Mouse (Mus musculus) hindbrain, embryonic 12.5 days (tissue): ENCODE results near the gene Tctn3. TPM values are rescaled to one million over a fixed set of nuclear protein-coding genes. Genes with fewer than 3 reads are reported as not detected.
"Not testable (repeated sequence)": the region's sequence is repeated elsewhere in the genome, so short reads cannot be mapped to it uniquely, and the experiment has no call there.

Source experiments
- ATAC-seq: fragments of 200-750 bp; cut with Nextera tagmentation; 2 replicates; pipeline ENCODE4 v1.8.0; 2017; ENCODE audit warnings: moderate TSS enrichment; ENCODE audit not compliant: low FRiP score
- H3K27ac ChIP-seq: fragments of 300-500 bp; sonication (generic); 2 replicates; pipeline ENCODE4 v1.5.1; 2016; ENCODE audit warnings: mild to moderate bottlenecking
- H3K27me3 ChIP-seq: fragments of 300-500 bp; sonication (generic); 2 replicates; pipeline ENCODE4 v1.6.1; 2016; ENCODE audit warnings: mild to moderate bottlenecking
- H3K36me3 ChIP-seq: fragments of 300-500 bp; sonication (generic); 2 replicates; pipeline ENCODE4 v1.6.1; 2016; ENCODE audit warnings: mild to moderate bottlenecking
- H3K4me1 ChIP-seq: fragments of 300-500 bp; sonication (generic); 2 replicates; pipeline ENCODE4 v1.6.1; 2016
- H3K4me2 ChIP-seq: fragments of 300-500 bp; sonication (generic); replicated peaks from 2 replicates; pipeline ENCODE4 v1.6.1; 2016; ENCODE audit warnings: mild to moderate bottlenecking
- H3K4me3 ChIP-seq: fragments of 300-500 bp; sonication (generic); 2 replicates; pipeline ENCODE4 v1.5.1; 2016; ENCODE audit warnings: mild to moderate bottlenecking
- H3K9ac ChIP-seq: fragments of 300-500 bp; sonication (generic); 2 replicates; pipeline ENCODE4 v1.6.1; 2016; ENCODE audit warnings: mild to moderate bottlenecking, moderate library complexity
- H3K9me3 ChIP-seq: fragments of 300-500 bp; sonication (generic); replicated peaks from 2 replicates; pipeline ENCODE4 v1.6.1; 2016; ENCODE audit warnings: mild to moderate bottlenecking
- WGBS: fragments of 180-500 bp; shearing (Covaris S2); methylation state at CpG from one replicate; pipeline ENCODE4 v1.1.7; 2016; 5-methylcytosine and 5-hydroxymethylcytosine counted together
- polyA plus RNA-seq: library from polyadenylated mRNA; unstranded; fragments of >200 nt; fragmentation: Nextera tagmentation; extraction: Ambion mirVana; gene quantifications from 2 replicates; pipeline ENCODE4 v1.2.1, GENCODE M21; 2016

The Tctn3 gene
- polyA plus RNA-seq, 1 experiment from 2014 or later: 16.0 TPM

DNA sequence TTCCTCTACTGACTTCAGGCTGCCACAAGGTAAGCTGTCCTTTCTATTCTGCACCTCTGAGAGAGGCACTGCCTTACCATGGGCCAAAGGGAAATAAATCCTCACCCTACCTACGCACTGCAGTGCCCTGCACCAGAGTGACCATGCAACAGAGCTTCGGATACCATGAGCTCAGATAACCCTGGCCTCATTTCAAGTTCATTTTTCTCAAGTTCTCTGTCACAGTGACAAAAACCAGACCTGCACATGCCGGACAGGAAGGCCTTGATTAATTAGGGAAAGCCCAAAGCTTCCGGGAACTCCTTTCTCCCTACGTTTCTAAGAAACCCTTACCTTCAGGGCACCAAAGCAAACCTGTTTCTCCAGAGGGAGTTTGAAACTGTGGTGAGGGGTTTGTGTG is 30.4 kb downstream of the Tctn3 start:
- H3K9me3 ChIP-seq: no peaks in the 10 kb centered on the region
- no peak for ATAC-seq
- H3K9ac ChIP-seq: no peak overlapping the region
- peaks cover 77% of the 10 kb centered on the region for H3K36me3 ChIP-seq
- no peak overlapping the region for H3K4me2 ChIP-seq
- no peak overlapping the region for H3K27ac ChIP-seq
- H3K4me1 ChIP-seq: peaks cover 7% of the 10 kb centered on the region; the same call in 1 of the 2 replicates
- no peak overlapping the region for H3K4me3 ChIP-seq
- H3K27me3 ChIP-seq: no peaks in the 10 kb centered on the region
- WGBS: 92% methylated on average over 5 of the region's 5 CpGs

DNA sequence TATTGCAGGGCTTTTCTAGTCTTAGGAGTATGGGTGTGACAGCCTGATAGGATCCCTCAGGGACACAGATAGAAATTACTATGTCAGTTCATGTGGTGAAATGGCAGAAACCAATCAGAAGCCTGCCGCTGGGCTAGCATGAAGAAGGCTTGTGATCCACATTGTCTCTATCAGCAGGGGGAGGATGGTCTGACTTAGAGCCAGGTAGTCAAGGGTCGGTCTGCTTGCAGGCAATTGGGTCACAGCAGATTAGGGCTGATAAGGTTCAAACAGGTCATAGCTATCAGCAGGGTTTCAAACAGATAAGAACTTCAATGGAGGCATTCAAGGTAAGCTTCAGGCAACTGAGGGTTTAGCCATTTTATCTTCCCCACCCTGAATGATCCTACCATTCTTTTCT is 31.1 kb downstream of the Tctn3 start:
- H3K27ac ChIP-seq: no peak overlapping the region
- WGBS: 89% methylated on average over 2 of the region's 2 CpGs
- no peak overlapping the region for H3K4me2 ChIP-seq
- peaks cover 85% of the 10 kb centered on the region for H3K36me3 ChIP-seq
- ATAC-seq: no peak
- no peak overlapping the region for H3K9ac ChIP-seq
- H3K9me3 ChIP-seq: no peaks in the 10 kb centered on the region
- H3K4me3 ChIP-seq: no peak overlapping the region
- no peaks in the 10 kb centered on the region for H3K4me1 ChIP-seq
- no peaks in the 10 kb centered on the region for H3K27me3 ChIP-seq

DNA sequence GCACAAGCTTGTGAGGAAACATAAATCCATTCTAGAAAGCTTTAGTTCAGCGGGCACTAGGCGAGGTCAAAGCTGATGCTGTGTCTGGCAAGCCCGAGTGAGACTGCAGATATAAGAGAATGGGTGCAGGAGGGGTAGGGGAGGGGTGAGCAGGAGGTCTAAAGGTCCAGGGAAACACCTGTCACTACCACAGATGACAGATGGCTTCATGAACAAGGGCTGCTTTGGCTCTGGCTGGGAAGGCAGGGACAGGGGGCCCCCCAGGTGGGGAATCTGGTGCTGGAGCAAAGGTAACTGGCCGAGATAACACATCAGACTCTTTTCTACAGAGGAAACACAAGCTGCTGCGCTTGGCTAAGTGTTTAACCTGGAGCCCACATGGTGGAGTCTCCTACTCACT is 36.6 kb downstream of the Tctn3 start:
- Histone ChIP-seq H3K36me3 (peaks cover 97% of the 10 kb centered on the region), H3K4me1 (no peaks in the 10 kb centered on the region), H3K27ac (no peak overlapping the region), H3K4me2 (no peak overlapping the region), H3K27me3 (no peaks in the 10 kb centered on the region), H3K9me3 (peaks cover 8% of the 10 kb centered on the region), H3K9ac (no peak overlapping the region), H3K4me3 (no peak overlapping the region)
- ATAC-seq: no peak
- 83% methylated on average over 5 of the region's 5 CpGs for WGBS

DNA sequence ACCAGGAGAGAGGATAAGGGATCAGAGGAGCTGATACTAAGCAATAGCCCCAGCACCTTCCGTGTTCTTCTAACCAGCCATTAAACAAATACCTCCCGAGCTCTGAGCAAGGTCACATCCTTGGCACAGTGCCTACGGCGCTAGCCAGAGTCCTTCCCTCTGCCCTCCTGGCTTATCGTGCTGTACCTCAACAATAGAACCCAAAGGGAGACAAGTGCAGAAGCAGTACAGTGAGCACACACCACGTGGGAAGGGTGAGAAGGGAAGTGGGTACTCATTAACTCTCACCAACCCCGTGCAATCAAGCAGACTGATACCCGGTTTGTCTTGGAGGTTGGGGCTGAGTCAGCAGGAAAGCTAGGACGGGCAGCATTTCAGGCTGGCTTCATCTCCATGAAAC is 41.3 kb downstream of the Tctn3 start:
- no peak overlapping the region for H3K27ac ChIP-seq
- WGBS: 94% methylated on average over 9 of the region's 9 CpGs
- H3K4me3 ChIP-seq: no peak overlapping the region
- peaks cover 15% of the 10 kb centered on the region for H3K9me3 ChIP-seq
- no peak overlapping the region for H3K4me2 ChIP-seq
- no peak for ATAC-seq
- H3K9ac ChIP-seq: no peak overlapping the region
- no peaks in the 10 kb centered on the region for H3K4me1 ChIP-seq
- no peaks in the 10 kb centered on the region for H3K27me3 ChIP-seq
- peaks cover 98% of the 10 kb centered on the region for H3K36me3 ChIP-seq

DNA sequence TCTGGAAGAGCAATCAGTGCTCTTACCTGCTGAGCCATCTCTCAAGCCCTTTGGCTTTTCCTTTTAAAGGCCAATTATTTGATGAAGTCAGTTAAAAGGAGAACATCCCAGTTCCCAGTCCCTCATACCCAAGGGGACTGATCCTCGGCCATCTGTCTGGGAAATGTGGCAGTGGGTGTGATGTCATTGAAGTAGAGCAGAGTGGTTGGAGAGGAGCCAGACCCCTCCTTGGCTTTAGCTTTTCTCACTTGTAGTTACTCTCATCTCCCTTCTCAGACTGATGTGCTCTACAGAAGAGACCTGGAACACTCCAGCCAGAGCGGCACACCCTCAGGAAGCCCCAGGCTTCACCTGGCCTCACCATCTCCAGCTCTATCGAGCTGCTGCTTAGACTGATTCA is 44.4 kb downstream of the Tctn3 start:
- no peak overlapping the region for H3K4me2 ChIP-seq
- H3K27me3 ChIP-seq: no peaks in the 10 kb centered on the region
- no peak overlapping the region for H3K27ac ChIP-seq
- peaks cover 15% of the 10 kb centered on the region for H3K9me3 ChIP-seq
- H3K9ac ChIP-seq: no peak overlapping the region
- ATAC-seq: no peak
- H3K4me3 ChIP-seq: no peak overlapping the region
- peaks cover 96% of the 10 kb centered on the region for H3K36me3 ChIP-seq
- WGBS: 96% methylated on average over 3 of the region's 3 CpGs
- no peaks in the 10 kb centered on the region for H3K4me1 ChIP-seq

DNA sequence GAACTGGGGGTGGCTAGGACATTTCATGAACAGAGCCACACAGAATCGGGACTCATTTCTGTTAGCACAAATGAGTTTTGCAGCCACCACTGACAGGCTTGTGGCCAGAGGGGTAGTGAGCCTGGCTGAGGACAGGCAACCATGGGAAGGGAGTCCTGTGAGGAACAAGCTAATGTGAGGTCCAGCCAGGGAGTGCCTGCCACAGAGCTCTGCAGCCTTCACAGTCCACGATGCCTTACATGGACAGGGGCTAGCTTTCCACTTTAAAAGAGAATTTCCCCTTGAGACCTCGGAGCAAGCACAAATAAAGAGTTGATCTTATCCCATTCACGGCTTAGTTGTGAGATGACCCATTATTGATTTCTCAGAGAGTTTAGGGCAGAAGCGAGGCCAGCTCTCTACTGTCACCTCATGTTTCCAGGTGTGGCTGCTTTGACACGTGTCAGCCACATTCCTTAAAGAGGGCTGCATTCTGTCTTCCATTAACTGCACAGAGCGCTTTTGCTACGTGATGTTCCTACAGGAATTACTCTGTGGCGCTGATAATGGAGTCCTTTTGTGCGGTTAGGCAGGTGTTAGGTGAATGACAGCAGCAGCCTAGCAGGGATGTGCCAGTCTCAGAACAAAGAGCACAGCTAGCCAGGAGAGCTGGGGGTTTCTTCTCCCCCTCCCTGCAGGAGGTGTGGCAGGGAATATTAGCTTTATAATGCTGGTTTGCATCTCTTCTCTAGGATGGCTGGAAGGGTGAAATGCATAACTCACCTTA is 48.0 kb downstream of the Tctn3 start:
- Histone ChIP-seq H3K4me2 (no peak overlapping the region), H3K36me3 (peaks cover 73% of the 10 kb centered on the region), H3K27me3 (no peaks in the 10 kb centered on the region), H3K27ac (no peak overlapping the region), H3K9me3 (no peaks in the 10 kb centered on the region), H3K9ac (no peak overlapping the region), H3K4me1 (no peaks in the 10 kb centered on the region), H3K4me3 (no peak overlapping the region)
- 89% methylated on average over 10 of the region's 10 CpGs for WGBS
- ATAC-seq: no peak

DNA sequence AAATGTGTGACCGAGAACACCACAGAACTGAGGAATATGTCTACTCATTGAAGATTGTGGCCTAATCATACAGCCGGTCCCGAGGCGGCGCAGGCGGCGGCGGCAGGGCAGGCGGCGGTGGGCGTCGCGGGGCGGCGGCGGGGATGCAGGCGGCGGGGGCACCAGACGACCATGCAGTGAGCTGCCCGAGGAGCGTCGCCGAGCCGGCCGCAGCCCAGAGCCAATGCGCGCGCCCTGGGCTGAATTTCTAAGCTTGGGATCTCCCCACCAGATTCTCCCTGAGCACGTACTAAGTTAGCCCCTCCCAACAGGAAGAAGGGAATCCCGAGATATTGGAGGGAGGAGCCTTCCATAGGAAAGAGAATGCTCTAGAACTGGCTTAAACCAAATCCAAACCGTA is 50.5 kb downstream of the Tctn3 start:
- H3K4me3 ChIP-seq, H3K27me3 ChIP-seq, H3K4me1 ChIP-seq, ATAC-seq, H3K9ac ChIP-seq, H3K4me2 ChIP-seq, H3K9me3 ChIP-seq, H3K27ac ChIP-seq: not testable (repeated sequence)
- 58% methylated on average over 12 of the region's 31 CpGs for WGBS
- peaks cover 66% of the 10 kb centered on the region for H3K36me3 ChIP-seq

DNA sequence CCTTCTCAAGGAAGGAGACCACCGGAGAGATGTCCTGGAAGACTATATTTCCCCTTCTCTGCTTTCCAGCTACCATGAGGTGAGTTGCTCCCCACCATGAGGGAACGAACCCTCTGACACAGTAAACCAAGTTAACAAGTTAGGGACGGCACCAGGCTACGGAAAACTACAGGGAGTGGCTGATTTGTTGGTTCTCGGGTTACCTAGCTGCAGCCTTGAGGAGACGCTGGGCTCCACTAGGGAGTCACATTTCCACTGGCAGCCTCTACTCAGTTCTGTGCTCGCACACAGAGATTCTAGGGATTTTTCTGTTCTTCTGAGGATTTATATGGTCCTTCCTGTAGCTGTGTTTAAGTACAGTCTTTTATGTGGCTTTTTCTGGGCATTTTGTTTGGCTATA is 56.0 kb downstream of the Tctn3 start:
- no peak overlapping the region for H3K9ac ChIP-seq
- peaks cover 73% of the 10 kb centered on the region for H3K36me3 ChIP-seq
- no peaks in the 10 kb centered on the region for H3K9me3 ChIP-seq
- H3K4me2 ChIP-seq: no peak overlapping the region
- WGBS: 78% methylated on average over 7 of the region's 7 CpGs
- ATAC-seq: no peak
- no peak overlapping the region for H3K27ac ChIP-seq
- no peak overlapping the region for H3K4me3 ChIP-seq
- no peaks in the 10 kb centered on the region for H3K27me3 ChIP-seq
- H3K4me1 ChIP-seq: no peaks in the 10 kb centered on the region

DNA sequence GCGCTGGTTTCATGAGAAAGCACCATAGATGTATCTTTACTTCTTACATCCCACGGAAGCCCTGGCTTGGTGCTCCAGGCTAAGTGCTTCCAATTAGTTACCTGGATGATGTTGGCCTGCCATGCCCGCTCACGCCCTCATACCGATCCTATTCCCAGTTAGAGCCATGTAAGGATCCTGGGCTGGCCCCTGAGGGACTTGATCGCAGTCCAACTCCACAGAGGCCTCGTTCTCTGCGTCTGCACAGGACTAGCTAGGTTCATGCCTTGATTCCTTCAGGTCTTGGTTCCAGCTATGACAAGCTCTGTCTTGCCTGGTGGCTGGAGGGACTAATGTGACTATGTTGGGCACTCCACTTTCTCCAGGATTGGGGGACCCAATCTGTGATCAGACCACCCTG is 56.9 kb downstream of the Tctn3 start:
- Histone ChIP-seq H3K4me1 (no peaks in the 10 kb centered on the region), H3K4me2 (no peak overlapping the region), H3K27me3 (no peaks in the 10 kb centered on the region), H3K36me3 (peaks cover 81% of the 10 kb centered on the region), H3K4me3 (no peak overlapping the region), H3K27ac (no peak overlapping the region), H3K9ac (no peak overlapping the region), H3K9me3 (no peaks in the 10 kb centered on the region)
- ATAC-seq: no peak
- 95% methylated on average over 8 of the region's 8 CpGs for WGBS

DNA sequence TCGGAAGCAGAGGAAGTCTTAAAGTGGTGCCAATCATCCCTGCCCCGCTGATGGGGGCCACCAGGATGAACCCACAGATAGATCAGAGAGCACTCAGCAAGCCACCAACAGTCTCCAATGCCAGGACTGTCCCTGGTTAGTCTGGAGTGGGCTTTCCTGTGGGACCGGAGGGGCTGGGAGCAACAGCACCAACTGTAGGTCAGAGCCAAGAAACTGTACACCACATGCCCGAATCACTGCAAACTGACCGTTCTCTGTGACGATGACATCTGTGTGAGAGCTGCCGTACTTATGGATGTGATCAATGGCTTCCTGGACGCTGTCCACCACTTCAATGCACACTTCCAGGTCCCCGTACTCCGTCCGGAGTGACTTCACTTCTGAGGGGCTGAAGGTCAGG is 57.7 kb downstream of the Tctn3 start:
- H3K9me3 ChIP-seq: no peaks in the 10 kb centered on the region
- no peak overlapping the region for H3K4me3 ChIP-seq
- H3K9ac ChIP-seq: no peak overlapping the region
- no peak for ATAC-seq
- no peak overlapping the region for H3K27ac ChIP-seq
- H3K4me2 ChIP-seq: no peak overlapping the region
- H3K4me1 ChIP-seq: no peaks in the 10 kb centered on the region
- H3K27me3 ChIP-seq: no peaks in the 10 kb centered on the region
- H3K36me3 ChIP-seq: peaks cover 87% of the 10 kb centered on the region
- WGBS: 94% methylated on average over 11 of the region's 11 CpGs

DNA sequence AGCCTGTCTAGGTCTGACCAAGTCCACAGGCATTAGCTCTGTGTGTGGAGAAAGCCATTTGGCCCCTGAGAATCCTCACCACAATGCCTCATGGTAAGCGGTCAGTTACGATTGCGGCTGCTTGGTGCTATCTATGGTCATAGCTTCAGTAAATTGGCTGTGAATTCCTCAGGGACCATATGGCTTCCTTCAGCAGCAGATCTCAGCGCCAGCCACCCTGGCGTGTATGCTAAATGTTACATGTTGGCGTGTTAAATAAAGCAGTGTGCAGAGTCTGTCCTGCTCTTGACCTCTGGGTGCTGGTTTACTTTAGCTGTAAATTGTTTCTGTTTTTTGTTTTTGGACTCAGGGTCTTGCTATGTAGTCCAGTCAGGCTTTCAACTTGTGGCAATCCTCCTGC is 58.2 kb downstream of the Tctn3 start:
- no peak for ATAC-seq
- 94% methylated on average over 6 of the region's 6 CpGs for WGBS
- H3K9me3 ChIP-seq: no peaks in the 10 kb centered on the region
- H3K27ac ChIP-seq: no peak overlapping the region
- H3K9ac ChIP-seq: no peak overlapping the region
- H3K36me3 ChIP-seq: peaks cover 87% of the 10 kb centered on the region
- no peak overlapping the region for H3K4me2 ChIP-seq
- H3K27me3 ChIP-seq: no peaks in the 10 kb centered on the region
- H3K4me1 ChIP-seq: no peaks in the 10 kb centered on the region
- H3K4me3 ChIP-seq: no peak overlapping the region

DNA sequence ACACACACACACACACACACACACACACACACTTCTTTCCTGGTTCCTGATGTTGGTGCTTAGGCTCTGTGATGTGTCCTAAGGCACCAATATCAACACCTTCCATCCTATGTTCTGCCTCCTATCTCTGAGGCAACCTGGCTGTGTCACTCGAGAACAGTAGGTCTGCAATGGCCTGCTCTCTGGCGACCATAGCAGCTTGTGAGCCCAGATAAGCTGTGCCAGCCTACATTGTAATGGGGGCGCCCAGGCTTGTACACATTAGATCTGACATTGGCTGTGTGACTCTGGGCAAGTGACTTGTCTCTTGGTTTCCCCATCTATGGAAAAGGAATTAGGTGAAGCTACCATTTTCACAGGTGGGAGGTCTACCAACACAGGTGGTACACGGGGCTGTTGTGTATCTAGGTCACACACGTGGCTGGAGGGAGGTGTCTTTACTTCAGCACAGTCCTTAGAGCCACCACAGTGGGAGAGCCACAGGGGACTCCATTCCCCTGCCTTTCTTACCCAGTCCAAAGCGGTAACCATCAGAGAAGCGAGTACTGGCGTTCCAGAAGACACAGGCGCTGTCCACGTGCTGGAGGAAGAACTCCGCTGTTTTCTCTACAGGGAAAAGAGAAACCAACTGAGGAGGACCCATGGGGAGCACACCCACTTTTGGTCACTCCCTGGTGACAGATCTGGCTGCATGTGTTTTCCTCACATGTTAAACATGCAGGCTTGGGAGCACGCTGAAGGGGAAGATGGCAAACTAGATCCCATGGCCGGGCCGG is 58.8 kb downstream of the Tctn3 start:
- no peak for ATAC-seq
- Histone ChIP-seq H3K27ac (no peak overlapping the region), H3K36me3 (peaks cover 85% of the 10 kb centered on the region), H3K4me1 (no peaks in the 10 kb centered on the region), H3K4me3 (no peak overlapping the region), H3K9me3 (no peaks in the 10 kb centered on the region), H3K27me3 (no peaks in the 10 kb centered on the region), H3K4me2 (no peak overlapping the region), H3K9ac (no peak overlapping the region)
- 91% methylated on average over 14 of the region's 14 CpGs for WGBS
